Mouse (Mus musculus) heart, embryonic 14.5 days (tissue): ENCODE data around the gene Scai. TPM values are rescaled to one million over a fixed set of nuclear protein-coding genes. Genes with fewer than 3 reads are reported as not detected.

Experiments used
- ATAC-seq: fragments of 200-750 bp; cut with Nextera tagmentation; 2 replicates; pipeline ENCODE4 v1.8.0; 2017; ENCODE audit warnings: low read depth, moderate TSS enrichment; ENCODE audit not compliant: insufficient number of reproducible peaks, insufficient read depth, low FRiP score
- H3K27ac ChIP-seq, 2 experiments: fragments of 200-500 bp in 1 of 2; fragments of 300-500 bp in 1 of 2; sonication (generic) in 1 of 2; replicated peaks in 1 of 2; 2 replicates each; pipeline ENCODE4 v1.5.1; 2012 to 2014; ENCODE audit warnings: low read depth in 2 of 2, low read length in 2 of 2, control low read depth in 1 of 2, mild to moderate bottlenecking in 1 of 2, mixed read lengths in 1 of 2; ENCODE audit not compliant: control insufficient read depth in 1 of 2, insufficient read depth in 1 of 2
- H3K27me3 ChIP-seq: fragments of 300-500 bp; sonication (generic); 2 replicates; pipeline ENCODE4 v1.6.1; 2014; ENCODE audit warnings: mild to moderate bottlenecking, low read length, control low read depth; ENCODE audit not compliant: control insufficient read depth, insufficient read depth
- H3K36me3 ChIP-seq: fragments of 300-500 bp; sonication (generic); 2 replicates; pipeline ENCODE4 v1.6.1; 2014; ENCODE audit warnings: mild to moderate bottlenecking, control low read depth, low read length, mixed read lengths; ENCODE audit not compliant: control insufficient read depth, insufficient read depth
- H3K4me1 ChIP-seq, 2 experiments: fragments of 200-500 bp in 1 of 2; fragments of 300-500 bp in 1 of 2; sonication (generic) in 1 of 2; 2 replicates each; pipeline ENCODE4 v1.6.1; 2012 to 2014; ENCODE audit warnings: low read length in 2 of 2, control low read depth in 1 of 2, mixed read lengths in 1 of 2; ENCODE audit not compliant: control insufficient read depth in 2 of 2, insufficient read depth in 2 of 2
- H3K4me2 ChIP-seq: fragments of 300-500 bp; sonication (generic); 2 replicates; pipeline ENCODE4 v1.6.1; 2014; ENCODE audit warnings: mild to moderate bottlenecking, low read length
- H3K4me3 ChIP-seq, 2 experiments: fragments of 200-500 bp in 1 of 2; fragments of 300-500 bp in 1 of 2; sonication (generic) in 1 of 2; 2 replicates each; pipeline ENCODE4 v1.5.1; 2012 to 2014; ENCODE audit warnings: low read length in 2 of 2, mild to moderate bottlenecking in 2 of 2, control low read depth in 1 of 2, low read depth in 1 of 2, moderate library complexity in 1 of 2; ENCODE audit not compliant: control insufficient read depth in 1 of 2, insufficient read depth in 1 of 2
- H3K9ac ChIP-seq: fragments of 300-500 bp; sonication (generic); 2 replicates; pipeline ENCODE4 v1.6.1; 2014; ENCODE audit warnings: mild to moderate bottlenecking, low read length
- H3K9me3 ChIP-seq: fragments of 300-500 bp; sonication (generic); 2 replicates; pipeline ENCODE4 v1.6.1; 2016; ENCODE audit warnings: low read length, control low read depth; ENCODE audit not compliant: control insufficient read depth
- WGBS: fragments of 180-500 bp; shearing (Covaris S2); extraction: QIAGEN DNeasy Blood & Tissue Kit; methylation state at CpG from one replicate; pipeline ENCODE4 v1.1.7; 2014; 5-methylcytosine and 5-hydroxymethylcytosine counted together
- polyA plus RNA-seq: library from polyadenylated mRNA; unstranded; fragments of >200 nt; fragmentation: Nextera tagmentation; extraction: Ambion mirVana; gene quantifications from 2 replicates; pipeline ENCODE4 v1.2.1, GENCODE M21; 2014

Gene Scai
- polyA plus RNA-seq, 1 experiment from 2014 or later = 6.7 TPM

- no peak overlapping the region for H3K27ac ChIP-seq
- no peaks in the 10 kb centered on the region for H3K9me3 ChIP-seq
- H3K36me3 ChIP-seq = peaks cover 34% of the 10 kb centered on the region
- no peak overlapping the region for H3K9ac ChIP-seq
- no peak overlapping the region for H3K4me2 ChIP-seq
- no peaks in the 10 kb centered on the region for H3K4me1 ChIP-seq
- H3K27me3 ChIP-seq = no peaks in the 10 kb centered on the region
- ATAC-seq = no peak
- no peak overlapping the region for H3K4me3 ChIP-seq
Measured at GRCm38 (mm10) chr2:39097993-39098392, 92.5 kb downstream of the Scai start.

DNA sequence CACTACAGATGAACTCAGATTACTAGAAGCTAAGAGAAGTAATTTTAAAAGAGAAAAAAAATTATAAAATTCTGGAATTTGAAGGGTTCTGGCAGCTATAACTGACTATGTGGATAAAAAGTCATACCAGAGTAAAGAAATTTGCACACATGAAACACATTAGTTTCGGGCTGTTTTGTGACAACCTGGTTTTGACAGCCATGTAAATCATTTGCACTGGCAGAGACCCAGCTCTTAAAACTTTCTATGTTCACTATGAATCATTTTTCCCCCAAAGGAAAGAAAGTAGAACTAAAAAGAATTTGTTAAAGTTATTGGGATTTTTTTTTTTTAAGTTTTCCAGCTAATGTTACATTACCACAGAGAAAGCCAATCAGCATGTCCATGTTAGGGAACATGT is 98.6 kb downstream of the Scai start:
- Histone ChIP-seq H3K4me2 (no peak overlapping the region), H3K9ac (no peak overlapping the region), H3K27me3 (no peaks in the 10 kb centered on the region), H3K4me3 (no peak overlapping the region), H3K4me1 (no peaks in the 10 kb centered on the region), H3K36me3 (peaks cover 35% of the 10 kb centered on the region), H3K9me3 (no peaks in the 10 kb centered on the region), H3K27ac (no peak overlapping the region)
- WGBS = 85% methylated on average over 1 of the region's 1 CpGs
- ATAC-seq = no peak

- Histone ChIP-seq H3K27me3 (no peaks in the 10 kb centered on the region), H3K4me3 (no peak overlapping the region), H3K9ac (no peak overlapping the region), H3K4me2 (no peak overlapping the region), H3K4me1 (no peaks in the 10 kb centered on the region), H3K9me3 (no peaks in the 10 kb centered on the region), H3K36me3 (peaks cover 45% of the 10 kb centered on the region), H3K27ac (no peak overlapping the region)
- no peak for ATAC-seq
- 84% methylated on average over 3 of the region's 3 CpGs for WGBS
Measured at GRCm38 (mm10) chr2:39082706-39083105, 107.8 kb downstream of the Scai start.

GRCm38 (mm10) chr2:39070666-39071065 is 119.9 kb downstream of the Scai start:
- Histone ChIP-seq H3K36me3 (no peaks in the 10 kb centered on the region), H3K9ac (no peak overlapping the region)
- no peak for ATAC-seq

DNA sequence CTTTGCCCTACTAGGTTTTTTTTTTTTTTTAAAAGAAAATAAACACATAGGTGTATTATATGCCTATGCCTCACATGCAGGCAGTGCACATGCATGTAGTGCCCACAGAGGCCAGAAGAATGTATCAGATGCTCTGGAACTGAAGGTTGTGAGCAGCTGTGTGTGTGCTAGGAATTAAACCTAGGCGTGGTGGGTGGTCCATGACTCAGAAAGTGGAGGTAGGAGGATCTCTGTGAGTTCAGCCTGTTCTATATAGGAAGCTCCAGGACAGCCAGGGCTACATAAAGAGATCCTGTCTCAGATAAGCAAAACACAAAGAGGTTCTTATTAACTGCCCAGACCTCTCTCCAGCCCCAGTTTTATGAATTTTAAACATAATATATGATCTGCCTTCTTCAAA is 121.4 kb downstream of the Scai start:
- H3K9ac ChIP-seq = no peak overlapping the region
- no peaks in the 10 kb centered on the region for H3K36me3 ChIP-seq

More at GRCm38 (mm10) chr2:39070666-39071065, 119.9 kb downstream of the Scai start:
- 0 out of 4 replicates have a peak, but pooled peaks cover 0 to 2% of the 10 kb centered on the region in 2 experiments for H3K4me1 ChIP-seq
- H3K9me3 ChIP-seq = no peaks in the 10 kb centered on the region
- H3K27me3 ChIP-seq = no peaks in the 10 kb centered on the region
- H3K27ac ChIP-seq = no peak overlapping the region
- H3K4me3 ChIP-seq = no peak overlapping the region
- no peak overlapping the region for H3K4me2 ChIP-seq

GRCm38 (mm10) chr2:39065400-39065987 is 125.0 kb downstream of the Scai start, which contains the start of gene Golga1:
Gene Golga1, minus strand, starts transcription at chr2:39065541.
- under 1% methylated on average over 49 of the region's 50 CpGs for WGBS
- peak within 1 kb of the TSS; percentile 62 to 91 for H3K4me3 ChIP-seq
- no peaks in the 10 kb centered on the region for H3K9me3 ChIP-seq
- peaks cover 28% of the 10 kb centered on the region for H3K36me3 ChIP-seq
- H3K4me1 ChIP-seq = peaks cover 2 to 9% of the 10 kb centered on the region in 2 experiments; a peak in 3 of 4 replicates
- H3K27me3 ChIP-seq = no peaks in the 10 kb centered on the region
- H3K9ac ChIP-seq = peak within 1 kb of the TSS; percentile 96
- peak within 1 kb of the TSS; percentile 92 to 93 for H3K27ac ChIP-seq
- ATAC-seq = peak; percentile 94
- peak within 1 kb of the TSS; percentile 87 for H3K4me2 ChIP-seq

More for the DNA sequence above, 121.4 kb downstream of the Scai start:
- 89% methylated on average over 1 of the region's 1 CpGs for WGBS
- no peak overlapping the region for H3K27ac ChIP-seq
- H3K27me3 ChIP-seq = no peaks in the 10 kb centered on the region
- H3K4me2 ChIP-seq = no peak overlapping the region
- ATAC-seq = no peak
- peaks cover 1 to 10% of the 10 kb centered on the region in 2 experiments; a peak in 3 of 4 replicates for H3K4me1 ChIP-seq
- no peak overlapping the region for H3K4me3 ChIP-seq
- no peaks in the 10 kb centered on the region for H3K9me3 ChIP-seq

DNA sequence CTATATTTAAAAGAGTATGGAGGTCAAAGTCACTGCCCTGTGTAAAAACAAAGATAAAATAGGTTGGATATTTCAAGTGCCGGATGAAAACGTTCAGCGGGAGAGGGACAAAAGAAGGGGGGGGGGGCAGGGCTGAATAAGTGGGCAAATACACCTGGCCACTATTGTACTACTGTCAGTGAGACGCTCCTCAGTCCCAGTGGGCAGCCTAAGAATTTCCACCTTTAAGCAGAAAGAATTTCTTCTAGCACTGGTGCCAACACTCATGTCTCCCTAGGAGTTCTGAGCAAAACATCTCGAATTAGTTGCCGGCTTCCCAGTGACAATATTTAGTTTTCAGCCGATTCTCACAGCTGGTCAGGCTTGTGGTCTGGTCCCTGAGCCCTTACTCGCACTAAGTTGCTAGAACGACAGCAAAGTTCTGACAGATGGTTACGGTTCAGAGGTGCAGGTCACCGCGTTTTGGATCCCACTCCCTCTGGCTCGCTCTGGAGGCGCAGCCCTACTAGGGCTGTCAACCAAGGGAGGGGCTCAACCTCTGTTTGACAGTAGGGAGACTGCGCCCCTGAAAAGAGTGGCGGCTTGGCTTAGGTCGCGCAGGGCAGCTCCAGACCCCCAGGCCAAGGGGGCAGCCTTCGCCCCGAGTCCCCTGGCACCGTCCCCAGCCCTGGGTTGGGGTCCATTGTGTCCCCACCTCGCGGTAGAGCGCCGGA is 125.7 kb downstream of the Scai start:
- 2% methylated on average over 25 of the region's 25 CpGs for WGBS
- peak overlapping the region; percentile 62 to 91 for H3K4me3 ChIP-seq
- peak; percentile 67 for ATAC-seq
- peak overlapping the region; percentile 96 for H3K9ac ChIP-seq
- H3K9me3 ChIP-seq = no peaks in the 10 kb centered on the region
- peak overlapping the region; percentile 87 for H3K4me2 ChIP-seq
- H3K4me1 ChIP-seq = peaks cover 2 to 9% of the 10 kb centered on the region in 2 experiments; a peak in 3 of 4 replicates
- no peaks in the 10 kb centered on the region for H3K27me3 ChIP-seq
- H3K36me3 ChIP-seq = peaks cover 35% of the 10 kb centered on the region
- peak overlapping the region; percentile 76 to 93 for H3K27ac ChIP-seq
